Mouse (Mus musculus) kidney, postnatal 25 days (tissue): ENCODE measurements around the gene Sipa1.
A peak's percentile ranks its signal among the peaks of the same experiment; 100 is the strongest.

Experiments used
- DNase-seq, 2 experiments: peaks; one replicate each; pipeline ENCODE4 v3.0.0; 2021; ENCODE audit warnings: mixed read lengths in 2 of 2

The Sipa1 gene

GRCm38 (mm10) chr19:5641641-5642040, 21.9 kb downstream of the Sipa1 start:
- DNase-seq = peak in 1 of 2 experiments; percentile 47

GRCm38 (mm10) chr19:5641021-5641420, 22.5 kb downstream of the Sipa1 start:
- DNase-seq = peak in 1 of 2 experiments; percentile 42

- peak in 1 of 2 experiments; percentile 71 for DNase-seq
Measured at GRCm38 (mm10) chr19:5640339-5640738, 23.2 kb downstream of the Sipa1 start.

GRCm38 (mm10) chr19:5638416-5639005, 25.0 kb downstream of the Sipa1 start:
- DNase-seq = no peak

- DNase-seq = peak; percentile 92 to 95
Measured at GRCm38 (mm10) chr19:5637069-5638047, 26.1 kb downstream of the Sipa1 start, which contains the start of gene Rela. Rela (plus strand) TSS chr19:5637483.

GRCm38 (mm10) chr19:5636571-5637041, 26.9 kb downstream of the Sipa1 start:
- DNase-seq = peak; percentile 26 to 60

- DNase-seq = no peak
Measured at GRCm38 (mm10) chr19:5636036-5636570, 27.4 kb downstream of the Sipa1 start.

- no peak for DNase-seq
Measured at GRCm38 (mm10) chr19:5632120-5632519, 31.4 kb downstream of the Sipa1 start.

GRCm38 (mm10) chr19:5629907-5630306, 33.6 kb downstream of the Sipa1 start:
- DNase-seq = no peak

GRCm38 (mm10) chr19:5625311-5625710, 38.2 kb downstream of the Sipa1 start:
- no peak for DNase-seq

- DNase-seq = no peak
Measured at GRCm38 (mm10) chr19:5621884-5622283, 41.6 kb downstream of the Sipa1 start.

GRCm38 (mm10) chr19:5620007-5620406, 43.5 kb downstream of the Sipa1 start:
- no peak for DNase-seq

- DNase-seq = no peak
Measured at GRCm38 (mm10) chr19:5614953-5615352, 48.6 kb downstream of the Sipa1 start.

- no peak for DNase-seq
Measured at GRCm38 (mm10) chr19:5612762-5613411, 50.6 kb downstream of the Sipa1 start.

- DNase-seq = no peak
Measured at GRCm38 (mm10) chr19:5611973-5612372, 51.5 kb downstream of the Sipa1 start.

GRCm38 (mm10) chr19:5609547-5610404, 53.7 kb downstream of the Sipa1 start, which contains the start of gene Kat5:
Kat5 (minus strand) TSS chr19:5610237.
- DNase-seq = peak; percentile 95 to 96

GRCm38 (mm10) chr19:5609171-5609546, 54.3 kb downstream of the Sipa1 start:
- DNase-seq = no peak

- DNase-seq = no peak
Measured at GRCm38 (mm10) chr19:5608707-5609106, 54.8 kb downstream of the Sipa1 start.

GRCm38 (mm10) chr19:5607705-5608410, 55.6 kb downstream of the Sipa1 start:
- no peak for DNase-seq

GRCm38 (mm10) chr19:5606196-5606595, 57.3 kb downstream of the Sipa1 start:
- DNase-seq = no peak

GRCm38 (mm10) chr19:5605126-5605525, 58.4 kb downstream of the Sipa1 start:
- DNase-seq = no peak
